Mouse (Mus musculus): ENCODE data around the gene Tnfsf15. TPM values are rescaled to one million over a fixed set of nuclear protein-coding genes. Genes with fewer than 3 reads are reported as not detected.

The Tnfsf15 gene
- total and polyA plus RNA-seq, 2 experiments from 2014 or later: 0.03 TPM; not detected in 1

DNA sequence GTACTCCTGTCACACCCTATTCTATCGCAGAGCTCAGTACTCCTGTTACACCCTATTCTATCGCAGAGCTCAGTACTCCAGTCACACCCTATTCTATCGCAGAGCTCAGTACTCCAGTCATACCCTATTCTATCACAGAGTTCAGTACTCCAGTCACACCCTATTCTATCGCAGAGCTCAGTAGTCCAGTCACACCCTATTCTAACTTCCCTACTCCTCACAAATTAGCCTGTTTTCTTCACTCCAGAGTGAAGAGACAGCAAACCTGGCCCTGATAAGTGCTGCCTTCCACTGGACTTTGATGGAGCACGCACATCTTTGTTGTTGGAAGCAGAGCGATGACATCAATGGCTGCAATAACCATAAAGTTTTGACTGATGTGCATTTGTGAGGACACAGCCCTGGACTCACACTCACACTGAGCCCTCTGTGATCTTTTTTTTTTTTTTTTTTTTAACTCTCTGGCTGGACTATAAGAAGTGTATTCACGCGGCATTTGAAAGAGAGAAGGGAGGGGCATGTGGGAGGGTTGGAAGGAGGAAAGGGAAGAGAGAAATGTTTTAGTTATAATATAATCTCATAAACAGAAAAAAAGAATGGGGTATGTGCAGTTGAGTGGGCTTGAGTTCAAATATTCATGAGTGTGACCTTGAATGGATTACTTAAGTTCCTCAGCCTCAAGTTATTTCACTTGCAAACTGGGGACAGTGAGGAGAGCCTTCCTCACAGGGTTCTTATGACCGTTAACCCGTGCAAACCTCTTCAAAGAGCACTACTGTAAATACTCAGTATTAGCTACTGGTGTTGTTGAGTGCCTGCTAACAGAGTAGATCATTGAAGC, 60.3 kb downstream of the Tnfsf15 start:
- no peaks in the 10 kb centered on the region for H3K27me3 ChIP-seq (ENCODE audit: control insufficient read depth, insufficient read depth, low read length)
- no peak overlapping the region for H3K4me3 ChIP-seq (ENCODE audit: low read depth, low read length)
- DNase-seq (ENCODE audit: low spot score) (no peak), ATAC-seq (ENCODE audit: insufficient read depth, low read depth) (no peak)
- no peak overlapping the region for H3K4me2 ChIP-seq (ENCODE audit: low read depth, low read length)
- H3K4me1 ChIP-seq (ENCODE audit: control insufficient read depth, insufficient read depth): no peaks in the 10 kb centered on the region
- TF ChIP-seq EP300 (IDR thresholded peaks at IDR 0.05; ENCODE audit: low read depth): no peak
- TF ChIP-seq CTCF (IDR thresholded peaks at IDR 0.05; ENCODE audit: low read depth): no peak
- no peak overlapping the region for H3K9ac ChIP-seq (replicated peaks; ENCODE audit: low read depth, low read length)
- WGBS: 73% methylated on average over 10 of the region's 10 CpGs
- no peaks in the 10 kb centered on the region for H3K9me3 ChIP-seq (replicated peaks; ENCODE audit: control insufficient read depth, low read length)
- no peaks in the 10 kb centered on the region for H3K36me3 ChIP-seq (replicated peaks; ENCODE audit: control insufficient read depth, insufficient read depth, low read length)
- no peak overlapping the region for H3K27ac ChIP-seq (ENCODE audit: low read depth)

- TF ChIP-seq EP300 (IDR thresholded peaks at IDR 0.05; ENCODE audit: low read depth): no peak
- Histone ChIP-seq H3K9ac (replicated peaks; ENCODE audit: low read depth, low read length) (no peak overlapping the region), H3K4me3 (ENCODE audit: low read depth, low read length) (no peak overlapping the region), H3K27ac (ENCODE audit: low read depth) (no peak overlapping the region), H3K4me1 (ENCODE audit: control insufficient read depth, insufficient read depth) (no peaks in the 10 kb centered on the region), H3K9me3 (replicated peaks; ENCODE audit: control insufficient read depth, low read length) (no peaks in the 10 kb centered on the region), H3K36me3 (replicated peaks; ENCODE audit: control insufficient read depth, insufficient read depth, low read length) (no peaks in the 10 kb centered on the region), H3K4me2 (ENCODE audit: low read depth, low read length) (no peak overlapping the region), H3K27me3 (ENCODE audit: control insufficient read depth, insufficient read depth, low read length) (no peaks in the 10 kb centered on the region)
- DNase-seq (ENCODE audit: low spot score): no peak
- 82% methylated on average over 6 of the region's 6 CpGs for WGBS
- no peak for ATAC-seq (ENCODE audit: insufficient read depth, low read depth)
These were observed 61.2 kb downstream of the Tnfsf15 start for GRCm38 (mm10) chr4:63683716-63684115.

DNA sequence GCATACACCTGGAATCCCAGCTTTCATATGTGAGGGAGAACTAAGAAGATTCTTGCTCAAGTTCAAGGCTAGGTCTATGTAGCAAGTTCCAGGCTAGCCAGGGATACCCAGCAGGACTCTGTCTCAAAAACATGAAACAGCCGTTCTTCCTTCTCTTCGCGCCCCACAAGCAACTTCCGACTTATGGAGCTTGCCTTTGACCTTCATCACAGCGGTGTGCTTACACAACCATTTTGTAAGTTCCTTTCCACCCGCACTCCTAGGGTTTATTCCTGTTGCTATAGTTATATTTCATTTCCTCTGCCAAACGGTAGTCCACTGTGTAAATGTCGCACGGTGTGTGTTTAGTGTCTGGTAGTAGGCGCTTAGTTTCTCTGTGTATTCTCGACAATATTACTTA, 61.9 kb downstream of the Tnfsf15 start:
- no peak overlapping the region for H3K4me3 ChIP-seq (ENCODE audit: low read depth, low read length)
- H3K9me3 ChIP-seq (replicated peaks; ENCODE audit: control insufficient read depth, low read length): no peaks in the 10 kb centered on the region
- H3K27me3 ChIP-seq (ENCODE audit: control insufficient read depth, insufficient read depth, low read length): no peaks in the 10 kb centered on the region
- no peak overlapping the region for H3K9ac ChIP-seq (replicated peaks; ENCODE audit: low read depth, low read length)
- H3K4me2 ChIP-seq (ENCODE audit: low read depth, low read length): no peak overlapping the region
- no peak overlapping the region for H3K27ac ChIP-seq (ENCODE audit: low read depth)
- H3K36me3 ChIP-seq (replicated peaks; ENCODE audit: control insufficient read depth, insufficient read depth, low read length): no peaks in the 10 kb centered on the region
- TF ChIP-seq CTCF (IDR thresholded peaks at IDR 0.05; ENCODE audit: low read depth): no peak
- TF ChIP-seq EP300 (IDR thresholded peaks at IDR 0.05; ENCODE audit: low read depth): no peak
- DNase-seq (ENCODE audit: low spot score) (no peak), ATAC-seq (ENCODE audit: insufficient read depth, low read depth) (no peak)
- H3K4me1 ChIP-seq (ENCODE audit: control insufficient read depth, insufficient read depth): no peaks in the 10 kb centered on the region
- WGBS: 78% methylated on average over 11 of the region's 11 CpGs

- no peak overlapping the region for H3K9ac ChIP-seq (replicated peaks; ENCODE audit: low read depth, low read length)
- H3K9me3 ChIP-seq (replicated peaks; ENCODE audit: control insufficient read depth, low read length): no peaks in the 10 kb centered on the region
- H3K27ac ChIP-seq (ENCODE audit: low read depth): no peak overlapping the region
- no peaks in the 10 kb centered on the region for H3K27me3 ChIP-seq (ENCODE audit: control insufficient read depth, insufficient read depth, low read length)
- no peak overlapping the region for H3K4me3 ChIP-seq (ENCODE audit: low read depth, low read length)
- no peaks in the 10 kb centered on the region for H3K36me3 ChIP-seq (replicated peaks; ENCODE audit: control insufficient read depth, insufficient read depth, low read length)
- no peak overlapping the region for H3K4me2 ChIP-seq (ENCODE audit: low read depth, low read length)
- 81% methylated on average over 2 of the region's 2 CpGs for WGBS
- DNase-seq (ENCODE audit: low spot score): no peak
- no peak for ATAC-seq (ENCODE audit: insufficient read depth, low read depth)
- no peaks in the 10 kb centered on the region for H3K4me1 ChIP-seq (ENCODE audit: control insufficient read depth, insufficient read depth)
- no peak for TF ChIP-seq CTCF (IDR thresholded peaks at IDR 0.05; ENCODE audit: low read depth)
- no peak for TF ChIP-seq EP300 (IDR thresholded peaks at IDR 0.05; ENCODE audit: low read depth)
These were observed 62.5 kb downstream of the Tnfsf15 start for GRCm38 (mm10) chr4:63682441-63682840.

- H3K4me3 ChIP-seq (ENCODE audit: low read depth, low read length): no peak overlapping the region
- H3K27ac ChIP-seq (ENCODE audit: low read depth): no peak overlapping the region
- no peaks in the 10 kb centered on the region for H3K4me1 ChIP-seq (ENCODE audit: control insufficient read depth, insufficient read depth)
- no peak for DNase-seq (ENCODE audit: low spot score)
- ATAC-seq (ENCODE audit: insufficient read depth, low read depth): no peak
- no peaks in the 10 kb centered on the region for H3K36me3 ChIP-seq (replicated peaks; ENCODE audit: control insufficient read depth, insufficient read depth, low read length)
- no peak for TF ChIP-seq EP300 (IDR thresholded peaks at IDR 0.05; ENCODE audit: low read depth)
- TF ChIP-seq CTCF (IDR thresholded peaks at IDR 0.05; ENCODE audit: low read depth): no peak
- no peak overlapping the region for H3K9ac ChIP-seq (replicated peaks; ENCODE audit: low read depth, low read length)
- H3K9me3 ChIP-seq (replicated peaks; ENCODE audit: control insufficient read depth, low read length): no peaks in the 10 kb centered on the region
- 84% methylated on average over 3 of the region's 3 CpGs for WGBS
- H3K4me2 ChIP-seq (ENCODE audit: low read depth, low read length): no peak overlapping the region
- H3K27me3 ChIP-seq (ENCODE audit: control insufficient read depth, insufficient read depth, low read length): no peaks in the 10 kb centered on the region
These were observed 63.4 kb downstream of the Tnfsf15 start for GRCm38 (mm10) chr4:63681557-63681956.

Other genes with a start within 250 kb of the Tnfsf15 start
- gene Whrn, start 249.1 kb downstream of the Tnfsf15 start, total RNA-seq (2014; rRNA removed; ENCODE audit: low replicate concordance): 5.5 and 7.6 TPM in 2 replicates
- gene Whrn, start 249.1 kb downstream of the Tnfsf15 start, polyA plus RNA-seq (2015; fragmentation: Nextera tagmentation; extraction: Ambion mirVana): 1.3 and 1.7 TPM in 2 replicates
- 120 and 148 TPM in 2 replicates for gene Atp6v1g1, start 200.3 kb downstream of the Tnfsf15 start, total RNA-seq (2014; rRNA removed; ENCODE audit: low replicate concordance)
- gene Atp6v1g1, start 200.3 kb downstream of the Tnfsf15 start, polyA plus RNA-seq (2015; fragmentation: Nextera tagmentation; extraction: Ambion mirVana): 278 and 279 TPM in 2 replicates
- 5.2 and 10.0 TPM in 2 replicates for gene Tmem268, start 186.3 kb downstream of the Tnfsf15 start, total RNA-seq (2014; rRNA removed; ENCODE audit: low replicate concordance)
- gene Tmem268, start 186.3 kb downstream of the Tnfsf15 start, polyA plus RNA-seq (2015; fragmentation: Nextera tagmentation; extraction: Ambion mirVana): 4.6 and 4.7 TPM in 2 replicates
- gene Gm11213, start 139.9 kb downstream of the Tnfsf15 start, total RNA-seq (2014; rRNA removed; ENCODE audit: low replicate concordance): not detected in 2 replicates
- not detected in 2 replicates for gene Gm11213, start 139.9 kb downstream of the Tnfsf15 start, polyA plus RNA-seq (2015; fragmentation: Nextera tagmentation; extraction: Ambion mirVana)
- not detected in 2 replicates for gene Tex48, start 122.7 kb downstream of the Tnfsf15 start, total RNA-seq (2014; rRNA removed; ENCODE audit: low replicate concordance)
- not detected in 2 replicates for gene Tex48, start 122.7 kb downstream of the Tnfsf15 start, polyA plus RNA-seq (2015; fragmentation: Nextera tagmentation; extraction: Ambion mirVana)
- not detected in 2 replicates for gene Gm11214, start 81.7 kb downstream of the Tnfsf15 start, total RNA-seq (2014; rRNA removed; ENCODE audit: low replicate concordance)
- gene Gm11214, start 81.7 kb downstream of the Tnfsf15 start, polyA plus RNA-seq (2015; fragmentation: Nextera tagmentation; extraction: Ambion mirVana): not detected in 2 replicates
- gene Tnfsf8, start 116.2 kb upstream of the Tnfsf15 start, total RNA-seq (2014; rRNA removed; ENCODE audit: low replicate concordance): not detected in 2 replicates
- gene Tnfsf8, start 116.2 kb upstream of the Tnfsf15 start, polyA plus RNA-seq (2015; fragmentation: Nextera tagmentation; extraction: Ambion mirVana): not detected in 2 replicates

Measured in heart, postnatal 0 days (tissue).